Mouse (Mus musculus) c-Kit-positive CD71-positive TER-119-positive erythroid progenitor cells, embryonic 14.5 days (primary cell): Measurements from ENCODE around the gene Alkbh2.

ENCODE experiments used
- DNase-seq: peaks from one replicate; pipeline ENCODE4 v3.0.0-alpha.2; 2013; ENCODE audit warnings: low spot score

Alkbh2 gene

GRCm38 (mm10) chr5:114100390-114101099 is 27.5 kb downstream of the Alkbh2 start:
- DNase-seq = no peak

GRCm38 (mm10) chr5:114099709-114100389 is 28.2 kb downstream of the Alkbh2 start:
- DNase-seq = peak; percentile 74

GRCm38 (mm10) chr5:114091057-114091807 is 36.8 kb downstream of the Alkbh2 start, which contains the start of gene Svop:
Gene Svop, minus strand, starts transcription at chr5:114091570.
- DNase-seq = peak; percentile 30

- no peak for DNase-seq
Measured at GRCm38 (mm10) chr5:114090421-114091013, 37.5 kb downstream of the Alkbh2 start.

- DNase-seq = no peak
Measured at GRCm38 (mm10) chr5:114087875-114088480, 40.0 kb downstream of the Alkbh2 start.

GRCm38 (mm10) chr5:114085501-114085900 is 42.5 kb downstream of the Alkbh2 start:
- no peak for DNase-seq

- DNase-seq = no peak
Measured at GRCm38 (mm10) chr5:114077009-114077408, 51.0 kb downstream of the Alkbh2 start.
